Mouse (Mus musculus) C2C12 (cell line): ENCODE measurements around the gene Cox8a.

Experiments
- CEBPB ChIP-seq: IDR thresholded peaks from one replicate; pipeline ENCODE4 v1.6.1; 2011; ENCODE audit warnings: low read depth, mild to moderate bottlenecking, control low read depth, moderate library complexity
- CTCF ChIP-seq: IDR thresholded peaks from one replicate; pipeline ENCODE4 v1.5.1; 2011; ENCODE audit not compliant: control insufficient read depth, insufficient read depth, insufficient read length
- MAX ChIP-seq: IDR thresholded peaks from one replicate; pipeline ENCODE4 v1.6.1; 2011; ENCODE audit warnings: mild to moderate bottlenecking, control low read depth
- MYOD1 ChIP-seq: IDR thresholded peaks from one replicate; pipeline ENCODE4 v1.6.1; 2011; ENCODE audit warnings: low read depth; ENCODE audit not compliant: control insufficient read depth, insufficient read length

- TF ChIP-seq CTCF (no peak), MYOD1 (no peak), MAX (no peak), CEBPB (no peak)
These were observed 48.2 kb upstream of the Cox8a start for GRCm38 (mm10) chr19:7265478-7266191.
